Mouse (Mus musculus): ENCODE data around the gene Plch2.

DNA sequence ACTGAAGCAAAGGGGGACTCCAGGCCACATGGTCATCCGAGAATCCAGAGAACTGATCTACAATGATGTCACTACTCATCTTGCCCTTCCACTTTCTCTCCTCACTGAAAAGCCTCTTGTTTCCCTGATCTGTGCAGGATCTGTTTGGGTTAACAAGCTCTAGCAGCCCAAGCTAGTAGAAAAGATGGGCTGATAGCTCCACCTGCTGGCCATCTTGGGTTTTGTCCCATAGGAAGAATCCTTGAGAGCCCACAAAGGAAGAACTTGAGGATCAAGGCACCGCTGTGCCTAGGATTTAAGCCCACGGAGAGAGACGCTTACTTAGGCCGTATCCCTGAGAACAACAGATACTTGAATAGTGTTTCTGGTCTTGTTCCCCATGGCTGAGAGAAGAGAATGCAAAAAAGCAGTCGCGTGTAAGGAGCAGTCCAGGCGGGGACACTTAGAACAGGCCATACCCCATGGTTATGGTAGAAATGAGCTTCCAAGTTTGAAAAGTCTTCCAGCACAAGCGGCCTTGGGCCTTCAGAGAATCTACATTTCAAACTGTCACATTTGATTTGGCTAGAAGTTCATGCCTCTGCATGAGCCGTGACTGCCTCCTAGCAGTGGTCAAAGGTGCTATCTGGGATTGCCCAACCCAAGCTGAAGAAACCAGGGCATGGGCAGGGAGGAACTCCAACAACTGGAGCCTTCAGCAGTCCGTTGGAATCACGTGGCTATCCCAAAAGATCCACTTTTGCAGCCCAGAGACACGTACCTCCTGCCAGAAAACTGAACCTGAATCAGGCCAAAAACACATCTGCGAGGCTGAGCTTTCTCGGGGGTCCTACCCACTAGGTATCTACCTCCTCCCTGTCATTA lies 9.6 kb upstream of the Plch2 start:
- peak; percentile 86 for TF ChIP-seq CTCF (IDR thresholded peaks at IDR 0.05; ENCODE audit: borderline replicate concordance, extremely low read depth, insufficient read depth, insufficient read length)
- no peak for TF ChIP-seq POLR2A (IDR thresholded peaks at IDR 0.05; ENCODE audit: borderline replicate concordance, extremely low read depth, insufficient read depth, insufficient read length, poor library complexity, severe bottlenecking)

All from brain, embryonic 14.5 days (tissue).